Mouse (Mus musculus): ENCODE results near the gene Synrg. TPM values are rescaled to one million over a fixed set of nuclear protein-coding genes. Genes with fewer than 3 reads are reported as not detected.

Synrg gene
- total RNA-seq, 2 experiments from 2014 or later, result 44.3 to 47.7 TPM

DNA sequence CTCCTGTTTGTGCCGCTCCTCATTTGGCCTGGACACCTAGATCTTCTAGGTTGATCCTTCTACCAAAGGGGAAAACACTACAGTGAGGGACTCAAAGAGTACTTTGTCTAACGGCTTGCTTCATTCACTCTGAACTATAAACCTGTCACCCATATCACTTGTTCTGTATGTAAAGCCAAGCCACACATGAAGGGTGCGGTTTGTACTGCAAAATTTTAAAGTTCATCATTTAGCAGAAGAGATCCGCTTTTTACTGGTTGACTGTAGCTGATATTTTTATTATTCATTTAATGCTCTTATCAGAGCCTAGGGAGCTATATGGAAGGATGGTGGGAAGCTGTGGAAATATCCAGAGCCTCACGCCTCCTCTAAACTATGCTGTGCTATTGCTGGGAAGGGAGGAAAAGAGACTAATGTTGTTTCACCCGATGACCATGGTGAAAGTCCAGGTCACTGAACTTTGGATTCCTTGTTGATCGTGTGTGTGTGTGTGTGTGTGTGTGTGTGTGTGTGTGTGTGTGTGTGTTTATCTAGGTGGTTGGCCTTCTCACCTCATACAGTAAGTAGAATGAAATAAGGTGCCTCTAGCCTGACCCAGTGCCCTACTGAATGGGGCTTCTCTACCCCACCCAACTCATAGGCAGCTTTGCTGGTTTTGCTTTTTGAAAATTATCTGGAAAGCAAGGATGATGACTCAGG, 52.7 kb downstream of the Synrg start:
- intact Hi-C loops (cut with DNase I), result no loop called here
- DNase-seq (ENCODE audit: low spot score in 2 of 2), result no peak

DNA sequence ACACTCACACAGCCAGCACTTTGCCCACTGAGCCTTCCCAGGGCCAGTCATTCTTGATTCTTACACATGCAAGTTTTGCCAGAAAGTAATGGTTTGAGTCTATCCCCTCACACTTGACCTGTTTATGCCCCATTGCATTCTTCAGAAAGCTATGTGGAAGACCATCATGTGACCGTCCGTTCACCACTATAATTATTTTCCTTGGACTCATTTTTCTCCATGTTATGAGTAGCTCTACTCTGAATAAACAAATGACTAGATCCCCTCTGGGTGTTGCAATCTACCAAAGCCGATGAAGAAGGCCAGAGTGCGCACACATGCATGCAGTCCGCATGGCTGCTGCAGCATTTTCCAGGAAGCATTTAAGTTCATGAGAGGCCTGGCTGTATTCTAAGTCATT, 63.0 kb downstream of the Synrg start:
- intact Hi-C loops (cut with DNase I), result no loop called here
- no peak for DNase-seq (ENCODE audit: low spot score in 2 of 2)

DNA sequence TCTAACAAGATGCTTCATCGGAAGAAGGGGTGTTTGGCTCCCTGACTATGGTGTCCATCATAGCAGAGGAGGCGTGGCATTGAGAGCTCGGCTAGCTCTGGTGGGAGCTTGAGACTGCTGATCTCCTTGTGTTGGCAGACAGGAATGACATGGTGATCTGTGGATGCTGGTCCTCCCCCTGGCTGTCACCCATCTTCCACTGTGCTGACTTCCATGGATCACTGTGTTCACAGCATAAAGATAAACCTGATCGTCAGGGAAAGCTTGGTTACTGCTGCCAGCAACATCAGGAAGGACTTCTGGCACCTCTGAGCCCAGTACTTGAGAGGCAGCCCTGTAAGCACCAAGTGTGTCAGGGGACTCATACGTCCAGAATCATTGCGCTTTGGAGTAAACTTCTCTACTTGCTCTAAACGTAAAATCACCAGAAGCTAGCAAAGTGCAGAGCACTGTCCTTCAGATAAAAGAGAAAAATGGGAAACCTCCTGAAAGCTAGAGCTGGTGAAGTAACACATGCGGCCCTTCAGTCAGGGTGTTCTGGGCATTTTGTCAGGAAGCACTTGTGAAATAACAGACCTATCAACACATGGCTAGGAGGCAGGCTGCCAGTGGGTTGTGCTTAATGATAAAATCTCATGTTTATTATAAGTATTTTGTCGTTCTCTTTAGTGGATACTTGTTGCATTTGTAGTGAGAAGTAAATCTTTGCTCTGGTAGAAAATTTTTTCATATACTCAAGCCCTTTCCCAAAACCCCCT, 64.2 kb downstream of the Synrg start:
- intact Hi-C loops (cut with DNase I), result no loop called here
- DNase-seq (ENCODE audit: low spot score in 2 of 2), result no peak

DNA sequence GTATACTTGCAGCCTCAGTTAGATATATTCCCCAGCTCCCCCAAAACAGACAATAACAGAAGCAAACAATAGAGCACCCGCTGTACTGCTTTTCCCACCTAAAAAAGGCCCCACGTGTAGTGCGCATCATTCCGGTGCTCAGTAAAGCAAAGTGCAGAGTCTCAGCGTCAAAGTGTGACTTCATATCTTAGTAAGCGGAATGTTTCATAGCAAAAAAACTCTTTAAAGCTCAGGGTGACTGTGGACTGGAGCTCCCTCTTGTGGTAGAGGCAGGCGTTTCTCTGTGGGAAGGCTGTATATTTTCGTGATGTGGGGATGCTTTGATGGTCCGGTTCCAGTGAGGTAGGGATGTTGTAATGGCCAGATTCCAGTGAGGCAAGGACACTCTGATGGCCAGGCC, 67.7 kb downstream of the Synrg start:
- DNase-seq (ENCODE audit: low spot score in 2 of 2), result peak; percentile 71 to 72
- intact Hi-C loops (cut with DNase I), result loop anchor here (5.0 kb wide), 1 partner anchor 35 kb away; no protein-coding TSS in a partner anchor

DNA sequence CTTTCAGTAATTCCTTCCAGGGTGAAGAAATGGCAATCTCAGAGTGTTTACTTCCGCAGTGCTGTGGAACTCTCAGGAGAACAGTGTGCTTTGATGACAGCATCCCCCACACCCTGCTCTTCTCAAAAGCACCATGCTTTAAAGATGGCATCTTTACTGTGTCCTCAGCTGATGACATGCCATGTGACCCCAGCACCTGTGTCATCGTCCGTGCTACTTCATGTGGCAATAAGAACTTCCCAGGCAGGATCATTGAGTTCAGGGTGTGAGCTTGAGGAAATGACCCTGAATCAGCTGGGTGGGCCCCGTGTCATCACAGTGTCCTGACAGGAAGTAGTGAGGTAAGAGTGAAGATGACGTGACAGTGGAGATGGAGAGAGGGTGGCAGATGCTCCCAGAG, 68.3 kb downstream of the Synrg start:
- intact Hi-C loops (cut with DNase I), result loop anchor here (5.0 kb wide), 1 partner anchor 35 kb away; no protein-coding TSS in a partner anchor
- DNase-seq (ENCODE audit: low spot score in 2 of 2), result no peak

DNA sequence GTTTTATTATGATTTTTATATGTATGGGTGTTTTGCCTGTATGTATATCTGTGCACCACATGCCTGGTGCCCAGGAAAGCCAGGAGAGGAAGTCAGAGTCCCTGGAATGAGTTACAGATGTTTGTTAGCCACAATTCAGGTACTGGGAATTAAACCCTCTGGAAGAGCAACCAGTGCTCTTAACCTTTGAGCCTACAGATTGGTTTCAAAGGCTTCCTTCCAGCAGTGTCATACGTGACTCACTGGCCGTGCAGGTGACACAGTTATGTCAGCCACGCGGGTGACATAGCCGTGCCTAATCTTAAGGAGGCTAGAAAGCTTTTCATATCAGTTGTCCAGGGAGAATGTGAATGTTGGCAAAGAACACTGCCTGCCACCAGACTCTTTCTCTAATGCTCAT, 69.4 kb downstream of the Synrg start:
- no peak for DNase-seq (ENCODE audit: low spot score in 2 of 2)
- intact Hi-C loops (cut with DNase I), result loop anchor here (5.0 kb wide), 1 partner anchor 36 kb away; no protein-coding TSS in a partner anchor

DNA sequence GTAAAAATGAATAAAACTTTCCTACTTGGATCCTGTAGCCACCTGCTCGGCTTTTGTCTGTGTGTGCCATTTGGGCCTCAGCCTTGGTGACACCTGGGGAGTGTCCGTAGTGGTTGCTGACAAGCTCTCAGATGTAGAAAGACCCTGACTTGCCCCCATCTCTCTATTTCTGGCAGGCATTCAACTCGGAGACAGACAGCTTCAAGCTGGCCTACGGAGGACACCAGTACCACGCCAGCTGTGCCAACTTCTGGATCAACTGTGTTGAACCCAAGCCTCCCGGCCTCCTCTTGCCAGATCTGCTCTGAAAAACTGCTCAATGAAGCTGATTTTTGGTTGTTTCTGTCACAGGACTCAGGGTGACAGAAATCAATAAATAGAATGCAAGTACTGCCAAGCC, 76.4 kb downstream of the Synrg start:
- intact Hi-C loops (cut with DNase I), result no loop called here
- DNase-seq (ENCODE audit: low spot score in 2 of 2), result no peak

DNA sequence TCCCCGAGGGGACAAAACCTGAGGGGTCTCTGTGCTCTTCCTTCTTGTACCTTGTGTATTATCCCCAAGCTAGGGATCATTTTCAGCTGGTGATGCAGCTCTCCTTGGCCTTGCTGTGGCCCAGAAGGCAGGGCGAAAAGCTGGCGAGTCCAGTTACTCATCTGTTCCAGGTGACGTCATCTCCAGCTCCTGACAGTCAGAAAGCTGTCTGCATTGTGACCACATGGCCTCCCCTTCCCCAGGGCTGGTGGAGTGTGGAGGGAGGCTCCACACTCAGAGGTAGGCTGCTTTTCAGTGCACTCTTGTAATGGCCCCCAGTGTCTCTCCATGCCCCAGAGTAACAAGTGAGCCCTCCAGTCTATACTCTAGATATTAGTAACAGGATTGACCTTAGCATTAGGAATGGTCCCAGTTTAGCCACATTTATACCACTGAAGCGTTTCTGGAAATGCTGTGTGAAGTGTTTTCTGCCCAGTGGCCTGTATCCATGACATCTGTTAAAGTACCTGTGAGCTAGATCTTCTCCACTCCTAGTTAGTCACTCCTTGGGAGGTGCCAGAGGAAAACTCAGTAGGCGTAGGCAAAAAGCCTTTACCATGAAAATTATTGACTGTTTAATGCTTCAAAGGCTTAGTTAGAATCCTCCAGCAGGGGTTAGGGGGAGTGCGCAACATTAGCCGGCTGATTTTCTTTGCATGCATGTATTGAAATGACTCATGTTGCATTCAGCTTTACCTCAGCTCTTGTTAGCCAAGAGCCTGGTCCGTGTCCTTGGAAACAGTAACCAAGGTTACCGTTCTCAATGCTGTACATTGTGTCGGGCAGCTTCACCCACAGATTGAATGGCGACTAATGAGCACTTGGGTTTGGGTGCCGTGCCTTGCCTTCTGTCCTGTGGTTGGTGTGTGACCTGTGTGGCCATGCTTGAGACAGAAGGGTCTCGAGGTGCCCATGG, 78.9 kb downstream of the Synrg start:
- intact Hi-C loops (cut with DNase I), result no loop called here
- peak; percentile 71 to 89 for DNase-seq (ENCODE audit: low spot score in 2 of 2)

DNA sequence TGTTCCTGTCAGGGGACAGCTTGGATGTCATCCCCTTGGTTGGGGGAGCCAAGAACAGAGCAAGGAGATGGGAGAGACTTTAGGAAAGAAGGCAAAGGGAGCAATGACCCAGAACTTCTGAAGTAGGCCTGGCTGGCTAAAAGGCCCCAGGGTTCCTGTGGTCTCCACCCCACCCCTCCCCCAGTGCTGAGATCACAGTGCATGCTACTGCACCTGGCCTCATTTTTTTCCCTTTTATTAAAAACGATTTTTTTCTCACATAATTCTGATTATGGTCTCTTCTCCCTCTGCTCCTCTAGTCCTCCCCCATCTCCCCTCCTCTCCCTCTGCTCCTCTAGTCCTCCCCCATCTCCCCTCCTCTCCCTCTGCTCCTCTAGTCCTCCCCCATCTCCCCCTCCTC, 80.8 kb downstream of the Synrg start:
- no peak for DNase-seq (ENCODE audit: low spot score in 2 of 2)
- intact Hi-C loops (cut with DNase I), result no loop called here

DNA sequence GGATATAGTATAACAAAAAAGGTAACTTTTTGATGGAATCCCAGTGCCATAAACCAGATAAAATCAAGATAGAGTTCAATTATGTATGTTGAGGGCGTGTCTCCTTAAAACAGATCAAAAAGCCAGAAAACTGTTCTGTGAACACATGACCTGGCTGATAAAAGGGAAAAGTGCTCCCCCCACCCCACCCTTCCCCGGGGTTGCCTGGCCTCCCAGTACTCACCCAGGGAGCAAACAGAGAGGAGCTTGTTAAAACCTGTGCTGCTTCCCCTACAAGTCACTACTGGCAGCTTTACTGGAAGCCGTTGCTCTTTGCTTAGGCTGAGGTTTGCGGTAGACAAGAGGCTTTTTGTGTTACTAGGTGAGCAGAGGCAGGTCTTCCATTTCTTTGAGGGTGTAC, 83.0 kb downstream of the Synrg start:
- intact Hi-C loops (cut with DNase I), result no loop called here
- DNase-seq (ENCODE audit: low spot score in 2 of 2), result no peak

DNA sequence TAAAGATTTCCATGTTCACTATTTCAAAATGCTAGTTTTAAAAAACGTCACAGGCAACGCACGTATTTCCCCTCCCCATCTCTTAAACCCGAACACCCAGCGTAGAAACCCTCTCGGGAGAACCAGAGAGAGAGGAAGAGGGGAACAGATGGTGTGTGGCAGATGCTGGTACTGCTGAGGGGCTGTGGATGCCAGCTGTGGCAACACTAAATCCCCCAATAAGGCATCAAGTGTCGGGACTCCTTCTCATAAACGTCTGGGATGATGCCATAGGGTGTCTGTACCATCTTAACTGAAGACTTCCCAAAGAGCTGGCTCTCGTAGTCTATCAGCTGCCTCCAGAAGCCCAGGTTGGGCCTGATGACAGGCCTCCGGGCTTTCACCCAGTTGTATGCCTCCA, 84.2 kb downstream of the Synrg start:
- intact Hi-C loops (cut with DNase I), result no loop called here
- peak; percentile 34 to 47 for DNase-seq (ENCODE audit: low spot score in 2 of 2)

DNA sequence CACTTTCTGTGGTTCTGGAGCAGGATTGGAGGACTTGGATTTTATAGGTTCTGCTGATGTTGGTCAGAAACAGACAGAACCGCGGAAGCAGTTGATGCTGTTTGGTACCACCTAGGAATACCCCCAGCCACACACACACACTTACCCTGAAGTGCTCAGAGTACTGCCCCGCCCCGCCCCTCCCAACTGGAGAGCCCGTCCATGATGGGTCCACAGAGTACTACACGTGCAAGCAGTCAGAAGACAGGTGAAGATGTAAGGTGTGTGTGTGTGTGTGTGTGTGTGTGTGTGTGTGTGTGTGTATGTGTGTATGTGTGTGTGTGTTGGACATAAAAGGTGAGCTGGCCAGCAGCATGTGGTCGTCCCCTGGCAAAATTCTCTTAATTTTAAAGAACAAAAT, 88.8 kb downstream of the Synrg start:
- DNase-seq (ENCODE audit: low spot score in 2 of 2), result no peak
- intact Hi-C loops (cut with DNase I), result no loop called here

DNA sequence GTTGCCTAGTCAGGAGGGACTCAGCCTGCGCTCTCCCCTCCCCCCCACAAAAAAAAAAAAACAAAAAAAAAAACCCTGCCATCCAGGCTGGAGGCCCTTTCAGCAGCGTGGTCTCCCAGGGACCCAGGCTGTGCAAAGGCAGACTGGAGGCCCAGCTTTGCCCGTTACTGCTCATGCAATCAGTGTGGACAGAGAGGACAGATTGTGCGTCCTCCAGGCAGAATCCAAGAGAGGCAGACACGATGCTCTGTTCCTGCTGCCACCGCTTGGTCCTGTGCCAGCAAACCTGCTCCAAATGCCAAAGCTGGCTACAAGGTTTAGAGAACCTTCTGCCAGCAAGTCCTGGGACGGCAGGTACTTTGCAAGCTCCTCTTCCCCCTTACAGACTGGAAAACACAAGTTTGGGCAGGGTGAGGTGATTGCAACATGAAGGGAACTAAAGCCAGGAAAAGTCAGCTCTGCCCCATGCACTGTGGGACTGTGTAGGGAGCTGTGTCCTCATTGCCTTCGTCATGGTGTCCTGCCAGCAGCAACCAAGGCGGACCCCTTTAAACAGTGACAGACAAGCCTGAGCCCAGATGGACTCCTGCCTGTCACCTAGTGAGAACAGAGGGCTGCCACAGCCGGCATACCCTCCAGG, 89.4 kb downstream of the Synrg start:
- DNase-seq (ENCODE audit: low spot score in 2 of 2), result peak; percentile 62 to 67
- intact Hi-C loops (cut with DNase I), result no loop called here

DNA sequence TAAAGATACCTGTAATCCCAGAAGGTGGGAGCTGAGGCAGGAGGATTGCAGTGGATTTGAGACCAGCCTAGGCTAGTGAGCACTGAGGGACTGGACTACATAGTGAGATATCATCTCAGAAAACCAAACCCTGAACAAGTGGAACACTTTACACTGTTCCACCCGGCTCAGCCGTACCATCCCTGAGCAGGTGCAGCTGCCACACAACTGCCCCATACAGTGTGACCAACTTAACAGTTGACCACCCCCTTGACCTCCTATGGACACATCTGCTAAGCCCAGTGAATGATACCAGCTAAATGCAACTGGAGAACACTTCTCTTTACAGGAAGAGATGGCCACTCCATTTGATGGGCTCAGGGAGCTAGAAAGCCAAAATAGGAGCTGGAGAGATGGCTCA, 93.2 kb downstream of the Synrg start:
- DNase-seq (ENCODE audit: low spot score in 2 of 2), result no peak
- intact Hi-C loops (cut with DNase I), result no loop called here

DNA sequence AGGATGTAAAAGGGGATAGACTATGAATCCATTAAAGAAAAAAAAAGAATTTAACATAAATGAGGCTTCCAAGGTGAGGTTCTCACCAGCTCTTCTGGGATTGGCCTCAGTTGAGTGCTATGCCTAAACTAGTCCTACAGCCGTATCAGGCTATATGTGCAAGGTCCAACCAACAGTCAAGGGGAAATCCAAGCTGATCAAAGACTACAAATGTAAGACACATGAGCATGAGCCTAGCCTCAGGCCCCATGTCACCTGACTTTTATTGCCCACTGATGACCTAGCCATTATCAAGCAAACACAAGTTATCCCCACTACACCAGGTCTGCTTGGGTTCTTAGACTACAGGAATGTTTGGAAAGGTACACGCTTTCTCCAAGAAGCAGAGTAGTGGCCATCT, 95.6 kb downstream of the Synrg start:
- no peak for DNase-seq (ENCODE audit: low spot score in 2 of 2)
- intact Hi-C loops (cut with DNase I), result no loop called here

DNA sequence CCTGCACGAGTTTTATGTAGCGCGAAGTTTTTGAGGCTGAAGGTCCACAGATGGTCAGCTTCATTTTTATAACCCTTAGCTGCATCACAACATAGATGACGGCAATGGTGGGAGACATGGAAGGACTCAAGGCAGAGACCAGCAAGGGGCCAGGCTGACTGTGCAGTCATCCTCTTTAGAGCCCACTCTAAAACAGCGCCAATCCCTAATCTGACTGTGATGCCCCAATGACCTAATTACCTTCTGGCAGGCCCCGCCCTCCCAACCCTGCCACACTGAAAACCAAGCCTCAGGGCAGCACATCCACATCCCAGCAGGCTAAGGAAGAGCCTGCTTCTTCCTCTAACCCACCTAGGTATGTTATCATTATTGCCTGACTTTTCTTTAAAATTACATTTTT, 96.4 kb downstream of the Synrg start:
- DNase-seq (ENCODE audit: low spot score in 2 of 2), result no peak
- intact Hi-C loops (cut with DNase I), result no loop called here

DNA sequence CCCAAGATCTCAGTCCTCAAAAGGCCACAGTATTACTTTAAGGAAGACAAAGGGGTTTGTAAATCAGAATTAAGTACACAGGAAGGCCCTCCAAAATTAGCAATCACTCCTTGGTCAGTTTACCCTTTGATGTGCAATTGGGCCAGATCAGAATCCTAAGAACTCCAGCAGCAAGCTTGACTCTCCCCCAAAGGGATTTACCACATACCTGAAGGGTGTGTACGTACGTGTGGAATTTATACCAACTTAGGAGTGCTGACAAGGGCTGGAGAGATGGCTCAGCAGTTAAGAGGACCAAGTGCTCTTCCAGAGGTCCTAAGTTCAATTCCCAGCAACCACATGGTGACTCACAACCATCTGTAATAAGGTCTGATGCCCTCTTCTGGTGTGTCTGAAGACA, 97.7 kb downstream of the Synrg start:
- intact Hi-C loops (cut with DNase I), result no loop called here

DNA sequence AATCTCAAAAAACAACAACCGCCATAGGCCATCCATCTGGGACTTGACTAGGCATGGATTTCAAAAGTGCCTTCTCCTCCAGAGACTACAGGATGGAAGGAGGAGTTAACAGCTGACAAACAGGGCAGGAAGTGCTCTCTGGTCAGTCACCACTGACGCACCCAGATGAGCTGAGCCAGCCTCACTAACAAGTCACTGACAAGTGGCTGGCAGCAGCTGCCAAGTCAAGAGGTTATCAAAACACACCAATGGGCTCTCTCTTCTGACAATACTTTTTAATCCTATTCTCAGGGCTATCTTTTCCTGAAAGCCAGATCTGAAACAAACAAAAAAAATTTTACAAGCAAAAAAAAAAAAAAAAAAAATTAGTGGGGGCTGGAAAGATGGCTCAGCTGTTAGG, 98.6 kb downstream of the Synrg start:
- DNase-seq (ENCODE audit: low spot score in 2 of 2), result no peak
- intact Hi-C loops (cut with DNase I), result no loop called here

More for the DNA sequence above, 97.7 kb downstream of the Synrg start:
- no peak for DNase-seq (ENCODE audit: low spot score in 2 of 2)

DNA sequence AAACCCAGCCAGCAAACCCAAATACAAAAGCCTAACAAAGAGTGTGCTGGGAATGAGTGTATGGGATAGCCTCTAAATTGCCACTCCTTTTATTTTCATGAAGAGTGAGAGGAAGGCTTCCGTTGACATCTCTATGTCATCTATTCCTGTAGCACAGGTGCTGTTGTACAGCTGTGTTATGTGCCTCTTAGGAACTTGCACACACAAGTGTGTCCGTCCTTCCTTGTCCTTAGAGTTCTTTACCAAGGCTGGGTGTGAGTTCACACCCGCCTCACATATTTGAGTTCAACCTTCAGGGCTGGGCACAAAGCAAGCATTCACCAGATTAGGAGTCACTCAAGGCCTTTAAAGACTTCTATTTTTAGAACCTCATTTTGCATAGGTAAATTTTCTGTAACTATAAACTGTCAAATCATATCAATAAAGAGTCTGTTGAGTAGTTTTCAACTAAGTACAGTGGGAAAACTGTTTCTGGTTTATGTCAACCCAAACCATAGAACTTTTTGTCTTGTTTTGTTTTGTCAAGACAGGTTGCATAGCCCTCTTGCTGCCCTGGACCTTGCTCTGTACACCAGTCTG, 99.5 kb downstream of the Synrg start:
- no peak for DNase-seq (ENCODE audit: low spot score in 2 of 2)
- intact Hi-C loops (cut with DNase I), result no loop called here
